Mouse (Mus musculus) liver, embryonic 14.5 days (tissue): ENCODE results near the gene Purb. TPM values are rescaled to one million over a fixed set of nuclear protein-coding genes. Genes with fewer than 3 reads are reported as not detected.

Experiments used
- ATAC-seq: fragments of 200-750 bp; cut with Nextera tagmentation; 2 replicates; pipeline ENCODE4 v1.8.0; 2017; ENCODE audit warnings: moderate number of reproducible peaks, mild to moderate bottlenecking, moderate library complexity; ENCODE audit not compliant: insufficient read depth
- DNase-seq, 3 experiments: peaks; one replicate each; pipeline ENCODE4 v3.0.0-alpha.2; 2012 to 2013; ENCODE audit warnings: low read depth in 3 of 3, low spot score in 3 of 3
- H3K27ac ChIP-seq: fragments of 300-500 bp; sonication (generic); 2 replicates; pipeline ENCODE4 v1.5.1; 2014; ENCODE audit warnings: moderate library complexity, mild to moderate bottlenecking, control low read depth, inconsistent platforms
- H3K27me3 ChIP-seq: fragments of 300-500 bp; sonication (generic); 2 replicates; pipeline ENCODE4 v1.6.1; 2014; ENCODE audit warnings: mild to moderate bottlenecking, low read length, moderate library complexity; ENCODE audit not compliant: control insufficient read depth, insufficient read depth
- H3K36me3 ChIP-seq: fragments of 300-500 bp; sonication (generic); replicated peaks from 2 replicates; pipeline ENCODE4 v1.6.1; 2014; ENCODE audit warnings: low read depth; ENCODE audit not compliant: control insufficient read depth, insufficient read depth
- H3K4me1 ChIP-seq, 2 experiments: fragments of 200-500 bp in 1 of 2; fragments of 300-500 bp in 1 of 2; sonication (generic) in 1 of 2; replicated peaks; 2 replicates each; pipeline ENCODE4 v1.6.1; 2012 to 2014; ENCODE audit warnings: antibody characterized with exemption in 1 of 2, inconsistent platforms in 1 of 2, low read length in 1 of 2; ENCODE audit not compliant: control insufficient read depth in 2 of 2, insufficient read depth in 2 of 2
- H3K4me2 ChIP-seq: fragments of 300-500 bp; sonication (generic); 2 replicates; pipeline ENCODE4 v1.6.1; 2014; ENCODE audit warnings: low read depth, mild to moderate bottlenecking, control low read depth, moderate library complexity
- H3K4me3 ChIP-seq, 2 experiments: fragments of 200-500 bp in 1 of 2; fragments of 300-500 bp in 1 of 2; sonication (generic) in 1 of 2; 2 replicates each; pipeline ENCODE4 v1.5.1; 2012 to 2014; ENCODE audit warnings: low read depth in 2 of 2, low read length in 2 of 2, mild to moderate bottlenecking in 2 of 2, control low read depth in 1 of 2, inconsistent platforms in 1 of 2, moderate library complexity in 1 of 2; ENCODE audit not compliant: insufficient read depth in 1 of 2
- H3K9ac ChIP-seq: fragments of 300-500 bp; sonication (generic); replicated peaks from 2 replicates; pipeline ENCODE4 v1.6.1; 2014; ENCODE audit warnings: mild to moderate bottlenecking, control low read depth, moderate library complexity
- H3K9me3 ChIP-seq: fragments of 300-500 bp; sonication (generic); 2 replicates; pipeline ENCODE4 v1.6.1; 2016; ENCODE audit warnings: low read length, mixed read lengths; ENCODE audit not compliant: control insufficient read depth
- CTCF ChIP-seq: IDR thresholded peaks from 2 replicates; pipeline ENCODE4 v1.5.1; 2016; ENCODE audit warnings: antibody characterized with exemption, low read depth, control low read depth
- EP300 ChIP-seq: IDR thresholded peaks from 2 replicates; pipeline ENCODE4 v1.6.1; 2016; ENCODE audit warnings: antibody characterized with exemption, low read depth
- WGBS: fragments of 180-500 bp; shearing (Covaris S2); extraction: QIAGEN DNeasy Blood & Tissue Kit; methylation state at CpG from one replicate; pipeline ENCODE4 v1.1.7; 2014; ENCODE audit not compliant: insufficient replicate concordance; 5-methylcytosine and 5-hydroxymethylcytosine counted together
- polyA plus RNA-seq, 2 experiments: library from polyadenylated mRNA; depleted of rRNA in 1 of 2; stranded (reverse) in 1 of 2; unstranded in 1 of 2; fragments of >200 nt; fragmentation: Nextera tagmentation in 1 of 2; extraction: Ambion mirVana in 1 of 2; gene quantifications; 2 replicates each; pipeline versions ENCODE4 v1.2.1 to v1.2.3; 2012 to 2014

Purb gene
- polyA plus RNA-seq, 2 experiments = 6.2 TPM

GRCm38 (mm10) chr11:6508269-6508876 lies 32.7 kb upstream of the Purb start:
- no peaks in the 10 kb centered on the region for H3K9me3 ChIP-seq
- H3K36me3 ChIP-seq = no peaks in the 10 kb centered on the region
- no peak overlapping the region for H3K4me3 ChIP-seq
- H3K27ac ChIP-seq = no peak overlapping the region
- H3K27me3 ChIP-seq = no peaks in the 10 kb centered on the region
- H3K9ac ChIP-seq = no peak overlapping the region
- no peak for DNase-seq
- 24% methylated on average over 1 of the region's 1 CpGs for WGBS
- ATAC-seq = no peak
- peaks cover 0 to 2% of the 10 kb centered on the region in 2 experiments; a peak in 1 of 4 replicates for H3K4me1 ChIP-seq
- TF ChIP-seq EP300 (no peak), CTCF (no peak)
- H3K4me2 ChIP-seq = no peak overlapping the region

- Histone ChIP-seq H3K36me3 (no peaks in the 10 kb centered on the region), H3K27ac (no peak overlapping the region), H3K4me3 (no peak overlapping the region), H3K4me2 (no peak overlapping the region), H3K27me3 (no peaks in the 10 kb centered on the region), H3K9me3 (no peaks in the 10 kb centered on the region), H3K4me1 (peaks cover 0 to 2% of the 10 kb centered on the region in 2 experiments; a peak in 1 of 4 replicates), H3K9ac (no peak overlapping the region)
- ATAC-seq (no peak), DNase-seq (no peak)
- no peak for TF ChIP-seq EP300
- no peak for TF ChIP-seq CTCF
- WGBS = 65% methylated on average over 9 of the region's 9 CpGs
These were observed 30.8 kb upstream of the Purb start for GRCm38 (mm10) chr11:6506516-6506915.

GRCm38 (mm10) chr11:6504689-6505088 lies 29.0 kb upstream of the Purb start:
- WGBS = 62% methylated on average over 6 of the region's 6 CpGs
- H3K9ac ChIP-seq = no peak overlapping the region
- no peak overlapping the region for H3K27ac ChIP-seq
- H3K4me1 ChIP-seq = peaks cover 0 to 2% of the 10 kb centered on the region in 2 experiments; a peak in 1 of 4 replicates
- no peak overlapping the region for H3K4me3 ChIP-seq
- ATAC-seq (peak; percentile 43; the same call in 1 of the 2 replicates), DNase-seq (no peak)
- no peaks in the 10 kb centered on the region for H3K36me3 ChIP-seq
- H3K27me3 ChIP-seq = no peaks in the 10 kb centered on the region
- H3K9me3 ChIP-seq = no peaks in the 10 kb centered on the region
- no peak overlapping the region for H3K4me2 ChIP-seq
- no peak for TF ChIP-seq CTCF
- no peak for TF ChIP-seq EP300

- no peak overlapping the region for H3K9ac ChIP-seq
- 51% methylated on average over 3 of the region's 3 CpGs for WGBS
- H3K9me3 ChIP-seq = no peaks in the 10 kb centered on the region
- peaks cover 0 to 2% of the 10 kb centered on the region in 2 experiments; a peak in 1 of 4 replicates for H3K4me1 ChIP-seq
- no peaks in the 10 kb centered on the region for H3K36me3 ChIP-seq
- H3K4me3 ChIP-seq = no peak overlapping the region
- ATAC-seq (no peak), DNase-seq (no peak)
- TF ChIP-seq EP300 = no peak
- TF ChIP-seq CTCF = no peak
- H3K27ac ChIP-seq = no peak overlapping the region
- H3K27me3 ChIP-seq = no peaks in the 10 kb centered on the region
- H3K4me2 ChIP-seq = no peak overlapping the region
These were observed 28.5 kb upstream of the Purb start for GRCm38 (mm10) chr11:6504226-6504625.

GRCm38 (mm10) chr11:6502506-6502905 lies 26.8 kb upstream of the Purb start:
- Histone ChIP-seq H3K36me3 (no peaks in the 10 kb centered on the region), H3K27ac (no peak overlapping the region), H3K9me3 (no peaks in the 10 kb centered on the region), H3K9ac (no peak overlapping the region), H3K4me2 (no peak overlapping the region), H3K4me1 (peaks cover 0 to 2% of the 10 kb centered on the region in 2 experiments; a peak in 1 of 4 replicates), H3K27me3 (no peaks in the 10 kb centered on the region), H3K4me3 (no peak overlapping the region)
- ATAC-seq (no peak), DNase-seq (no peak)
- WGBS = 81% methylated on average over 2 of the region's 2 CpGs
- no peak for TF ChIP-seq EP300
- TF ChIP-seq CTCF = no peak
